Mouse (Mus musculus) spleen, postnatal 36 days (tissue): ENCODE data around the gene Wwc2.

Source experiments
- DNase-seq, 2 experiments: peaks; one replicate each; pipeline ENCODE4 v3.0.0; 2022; ENCODE audit warnings: low spot score in 2 of 2, mixed read lengths in 1 of 2

Wwc2 gene

GRCm38 (mm10) chr8:47799438-47799837 is 191.3 kb downstream of the Wwc2 start:
- no peak for DNase-seq

- no peak for DNase-seq
Measured at GRCm38 (mm10) chr8:47791986-47792385, 198.7 kb downstream of the Wwc2 start.

- no peak for DNase-seq
Measured at GRCm38 (mm10) chr8:47787705-47788104, 203.0 kb downstream of the Wwc2 start.

GRCm38 (mm10) chr8:47786323-47786722 is 204.4 kb downstream of the Wwc2 start:
- no peak for DNase-seq

- DNase-seq, result no peak
Measured at GRCm38 (mm10) chr8:47784436-47784835, 206.3 kb downstream of the Wwc2 start.

- DNase-seq, result no peak
Measured at GRCm38 (mm10) chr8:47783944-47784343, 206.8 kb downstream of the Wwc2 start.

GRCm38 (mm10) chr8:47783544-47783943 is 207.2 kb downstream of the Wwc2 start:
- DNase-seq, result no peak

GRCm38 (mm10) chr8:47781881-47782280 is 208.8 kb downstream of the Wwc2 start:
- no peak for DNase-seq

- no peak for DNase-seq
Measured at GRCm38 (mm10) chr8:47779589-47779988, 211.1 kb downstream of the Wwc2 start.

- no peak for DNase-seq
Measured at GRCm38 (mm10) chr8:47777415-47777814, 213.3 kb downstream of the Wwc2 start.
